Mouse (Mus musculus): ENCODE measurements at regions not wholly inside any gene's neighbourhood (a gene's known extent, or its start where the extent isn't known, plus 50 kb on each side); places are given as distances from the start of the nearest gene placed in this dataset.

- H3K9me3 ChIP-seq: no peaks in the 10 kb centered on the region
- H3K4me1 ChIP-seq: peaks cover 20% of the 10 kb centered on the region; the same call in 1 of the 2 replicates
- no peak overlapping the region for H3K4me3 ChIP-seq (replicated peaks)
- no peaks in the 10 kb centered on the region for H3K36me3 ChIP-seq (replicated peaks; ENCODE audit: low read length)
- H3K27me3 ChIP-seq (replicated peaks): no peaks in the 10 kb centered on the region
- TF ChIP-seq FLI1 (IDR thresholded peaks at IDR 0.05; ENCODE audit: low read length) (no peak), GATA1 (IDR thresholded peaks at IDR 0.05; ENCODE audit: borderline replicate concordance, low read length) (no peak)
Observed at GRCm38 (mm10) chr14:105722923-105723322, 173.7 kb downstream of the Spry2 start.

- Histone ChIP-seq H3K27me3 (replicated peaks) (no peaks in the 10 kb centered on the region), H3K36me3 (replicated peaks; ENCODE audit: low read length) (no peaks in the 10 kb centered on the region), H3K4me3 (replicated peaks) (no peak overlapping the region), H3K9me3 (0 out of 2 replicates have a peak, but pooled peaks cover 3% of the 10 kb centered on the region), H3K4me1 (peaks cover 23% of the 10 kb centered on the region; the same call in 1 of the 2 replicates)
- no peak for TF ChIP-seq FLI1 (IDR thresholded peaks at IDR 0.05; ENCODE audit: low read length)
- no peak for TF ChIP-seq GATA1 (IDR thresholded peaks at IDR 0.05; ENCODE audit: borderline replicate concordance, low read length)
Observed at GRCm38 (mm10) chr14:105721576-105721975, 175.0 kb downstream of the Spry2 start.

GRCm38 (mm10) chr14:105720816-105721510 lies 175.7 kb downstream of the Spry2 start:
- no peak overlapping the region for H3K4me3 ChIP-seq (replicated peaks)
- no peaks in the 10 kb centered on the region for H3K27me3 ChIP-seq (replicated peaks)
- TF ChIP-seq FLI1 (IDR thresholded peaks at IDR 0.05; ENCODE audit: low read length) (no peak), GATA1 (IDR thresholded peaks at IDR 0.05; ENCODE audit: borderline replicate concordance, low read length) (no peak)
- H3K9me3 ChIP-seq: 0 out of 2 replicates have a peak, but pooled peaks cover 3% of the 10 kb centered on the region
- no peaks in the 10 kb centered on the region for H3K36me3 ChIP-seq (replicated peaks; ENCODE audit: low read length)
- peaks cover 17% of the 10 kb centered on the region; the same call in 1 of the 2 replicates for H3K4me1 ChIP-seq

GRCm38 (mm10) chr14:105718676-105719441 lies 177.8 kb downstream of the Spry2 start:
- no peak overlapping the region for H3K4me3 ChIP-seq (replicated peaks)
- no peaks in the 10 kb centered on the region for H3K36me3 ChIP-seq (replicated peaks; ENCODE audit: low read length)
- H3K27me3 ChIP-seq (replicated peaks): no peaks in the 10 kb centered on the region
- H3K9me3 ChIP-seq: 0 out of 2 replicates have a peak, but pooled peaks cover 3% of the 10 kb centered on the region
- TF ChIP-seq GATA1 (IDR thresholded peaks at IDR 0.05; ENCODE audit: borderline replicate concordance, low read length): no peak
- TF ChIP-seq FLI1 (IDR thresholded peaks at IDR 0.05; ENCODE audit: low read length): no peak
- H3K4me1 ChIP-seq: peaks cover 8% of the 10 kb centered on the region; the same call in 1 of the 2 replicates

- Histone ChIP-seq H3K36me3 (replicated peaks; ENCODE audit: low read length) (no peaks in the 10 kb centered on the region), H3K27me3 (replicated peaks) (no peaks in the 10 kb centered on the region), H3K4me1 (peaks cover 8% of the 10 kb centered on the region; the same call in 1 of the 2 replicates), H3K9me3 (0 out of 2 replicates have a peak, but pooled peaks cover 3% of the 10 kb centered on the region), H3K4me3 (replicated peaks) (no peak overlapping the region)
- TF ChIP-seq FLI1 (IDR thresholded peaks at IDR 0.05; ENCODE audit: low read length) (no peak), GATA1 (IDR thresholded peaks at IDR 0.05; ENCODE audit: borderline replicate concordance, low read length) (no peak)
Observed at GRCm38 (mm10) chr14:105717821-105718220, 178.8 kb downstream of the Spry2 start.

GRCm38 (mm10) chr14:105708691-105709090 lies 187.9 kb downstream of the Spry2 start:
- no peak overlapping the region for H3K4me3 ChIP-seq (replicated peaks)
- TF ChIP-seq FLI1 (IDR thresholded peaks at IDR 0.05; ENCODE audit: low read length) (no peak), GATA1 (IDR thresholded peaks at IDR 0.05; ENCODE audit: borderline replicate concordance, low read length) (no peak)
- no peaks in the 10 kb centered on the region for H3K27me3 ChIP-seq (replicated peaks)
- no peaks in the 10 kb centered on the region for H3K36me3 ChIP-seq (replicated peaks; ENCODE audit: low read length)
- no peaks in the 10 kb centered on the region for H3K9me3 ChIP-seq
- peaks cover 6% of the 10 kb centered on the region; the same call in 1 of the 2 replicates for H3K4me1 ChIP-seq

- Histone ChIP-seq H3K27me3 (replicated peaks) (no peaks in the 10 kb centered on the region), H3K9me3 (no peaks in the 10 kb centered on the region), H3K4me1 (peaks cover 6% of the 10 kb centered on the region; the same call in 1 of the 2 replicates), H3K4me3 (replicated peaks) (no peak overlapping the region), H3K36me3 (replicated peaks; ENCODE audit: low read length) (no peaks in the 10 kb centered on the region)
- TF ChIP-seq FLI1 (IDR thresholded peaks at IDR 0.05; ENCODE audit: low read length) (no peak), GATA1 (IDR thresholded peaks at IDR 0.05; ENCODE audit: borderline replicate concordance, low read length) (no peak)
Observed at GRCm38 (mm10) chr14:105706756-105707155, 189.9 kb downstream of the Spry2 start.

- Histone ChIP-seq H3K4me3 (replicated peaks) (no peak overlapping the region), H3K9me3 (no peaks in the 10 kb centered on the region), H3K4me1 (0 out of 2 replicates have a peak, but pooled peaks cover 6% of the 10 kb centered on the region), H3K36me3 (replicated peaks; ENCODE audit: low read length) (no peaks in the 10 kb centered on the region), H3K27me3 (replicated peaks) (no peaks in the 10 kb centered on the region)
- TF ChIP-seq GATA1 (IDR thresholded peaks at IDR 0.05; ENCODE audit: borderline replicate concordance, low read length) (no peak), FLI1 (IDR thresholded peaks at IDR 0.05; ENCODE audit: low read length) (no peak)
Observed at GRCm38 (mm10) chr14:105698616-105699015, 198.0 kb downstream of the Spry2 start.

- H3K36me3 ChIP-seq (replicated peaks; ENCODE audit: low read length): no peaks in the 10 kb centered on the region
- H3K9me3 ChIP-seq: no peaks in the 10 kb centered on the region
- H3K4me1 ChIP-seq: 0 out of 2 replicates have a peak, but pooled peaks cover 6% of the 10 kb centered on the region
- no peak overlapping the region for H3K4me3 ChIP-seq (replicated peaks)
- TF ChIP-seq GATA1 (IDR thresholded peaks at IDR 0.05; ENCODE audit: borderline replicate concordance, low read length) (no peak), FLI1 (IDR thresholded peaks at IDR 0.05; ENCODE audit: low read length) (no peak)
- no peaks in the 10 kb centered on the region for H3K27me3 ChIP-seq (replicated peaks)
Observed at GRCm38 (mm10) chr14:105698086-105698485, 198.5 kb downstream of the Spry2 start.

All from megakaryocyte, embryonic 14.5 days (primary cell).